In genomic region chr5:35893093-35893804, GRCm38 (mm10) we compare ENCODE assay signal across 8 mouse cellular contexts. TPM values are rescaled to one million over a fixed set of nuclear protein-coding genes. Genes with fewer than 3 reads are reported as not detected.
DNase-seq lines count a peak whose midpoint lies in the region; ATAC-seq lines count a peak whose summit lies in the region.

TSS of gene Afap1 (plus strand) at chr5:35893319.

- H3K27ac ChIP-seq in intestine, embryonic 14.5 days (ENCODE audit: low read depth): peak within 1 kb of the TSS; percentile 36

- intact Hi-C loops in gastrocnemius, postnatal 36 days (cut with DNase I): no loop called here
- intact Hi-C loops in left cerebral cortex, postnatal 10 days (cut with DNase I): loop anchor here (5.0 kb wide), 1 partner anchor 79 kb away; no protein-coding TSS in a partner anchor

- no peaks in the 10 kb centered on the region for H3K9me3 ChIP-seq in intestine, embryonic 14.5 days (ENCODE audit: control insufficient read depth, low read length)

- peak; percentile 93 for ATAC-seq in intestine, embryonic 14.5 days (replicated peaks; ENCODE audit: low FRiP score, low TSS enrichment, low read depth)
- ATAC-seq in megakaryocyte progenitor cell, adult 5-6 weeks (replicated peaks; ENCODE audit: poor library complexity): peak; percentile 88

- H3K4me3 ChIP-seq in intestine, embryonic 14.5 days (ENCODE audit: low read depth, low read length): peak within 1 kb of the TSS; percentile 87

- peaks cover 15% of the 10 kb centered on the region for H3K4me1 ChIP-seq in intestine, embryonic 14.5 days (replicated peaks; ENCODE audit: control insufficient read depth, insufficient read depth, low read length)

- no peaks in the 10 kb centered on the region for H3K27me3 ChIP-seq in intestine, embryonic 14.5 days (replicated peaks; ENCODE audit: control insufficient read depth, insufficient read depth, low read length)

- peak within 1 kb of the TSS; percentile 79 for H3K9ac ChIP-seq in intestine, embryonic 14.5 days (ENCODE audit: low read length)

- peak within 1 kb of the TSS; percentile 94 for H3K4me2 ChIP-seq in intestine, embryonic 14.5 days (ENCODE audit: low read length)

- H3K36me3 ChIP-seq in intestine, embryonic 14.5 days (ENCODE audit: control insufficient read depth, insufficient read depth, low read length): no peaks in the 10 kb centered on the region

- peak; percentile 98 for DNase-seq in adrenal gland, adult 8-10 months
- peak; percentile 98 for DNase-seq in embryo, embryonic 11.5 days (ENCODE audit: low read depth, low spot score)
- DNase-seq in gastrocnemius, postnatal 36 days: peak; percentile 99
- DNase-seq in intestine, embryonic 14.5 days (ENCODE audit: low spot score): peak; percentile 98
- DNase-seq in left cerebral cortex, postnatal 10 days (ENCODE audit: extremely low spot score in 1 of 2, low spot score in 2 of 2): peak; percentile 96 to 100
- peak; percentile 99 for DNase-seq in right cerebral cortex, postnatal 10 days (ENCODE audit: low spot score in 2 of 2)
- DNase-seq in urinary bladder, postnatal 14 days (ENCODE audit: low spot score): peak; percentile 100

- WGBS in intestine, embryonic 14.5 days: under 1% methylated on average over 49 of the region's 49 CpGs

RNA-seq across cellular contexts. Expression of gene Afap1, which starts in this region (rescaled TPM):
- total RNA-seq in adrenal gland, adult 8-10 months (2022): 10 to 100 TPM; 15.9 to 32.3 (median 22.7) TPM
- total RNA-seq in gastrocnemius, postnatal 36 days (2021): 1 to 10 TPM; 6.3 to 6.9 TPM
- 18.8 and 23.0 TPM in 2 replicates for polyA plus RNA-seq in intestine, embryonic 14.5 days (2014; fragmentation: Nextera tagmentation; extraction: Ambion mirVana)
- 100 to 1,000 TPM; 110 to 127 TPM for total RNA-seq in left cerebral cortex, postnatal 10 days (2021)
- 27.9 and 31.9 TPM in 2 replicates for total RNA-seq in megakaryocyte progenitor cell, adult 5-6 weeks (2015)
- 15.5 and 16.8 TPM in 2 replicates for total RNA-seq in megakaryocyte progenitor cell, adult 5-6 weeks (2017)

Comparison
In these comparisons a context has a peak if more than half of its experiments do, and no peak if none do; other contexts are left out.
1. Peak in every context shown above with its lines: DNase-seq, ATAC-seq, H3K4me3 ChIP-seq and H3K27ac ChIP-seq.